Mouse (Mus musculus): ENCODE data around the gene Kat5. TPM values are rescaled to one million over a fixed set of nuclear protein-coding genes. Genes with fewer than 3 reads are reported as not detected.

Gene Kat5
- polyA plus RNA-seq, 2 experiments, result 27.4 to 115 TPM

DNA sequence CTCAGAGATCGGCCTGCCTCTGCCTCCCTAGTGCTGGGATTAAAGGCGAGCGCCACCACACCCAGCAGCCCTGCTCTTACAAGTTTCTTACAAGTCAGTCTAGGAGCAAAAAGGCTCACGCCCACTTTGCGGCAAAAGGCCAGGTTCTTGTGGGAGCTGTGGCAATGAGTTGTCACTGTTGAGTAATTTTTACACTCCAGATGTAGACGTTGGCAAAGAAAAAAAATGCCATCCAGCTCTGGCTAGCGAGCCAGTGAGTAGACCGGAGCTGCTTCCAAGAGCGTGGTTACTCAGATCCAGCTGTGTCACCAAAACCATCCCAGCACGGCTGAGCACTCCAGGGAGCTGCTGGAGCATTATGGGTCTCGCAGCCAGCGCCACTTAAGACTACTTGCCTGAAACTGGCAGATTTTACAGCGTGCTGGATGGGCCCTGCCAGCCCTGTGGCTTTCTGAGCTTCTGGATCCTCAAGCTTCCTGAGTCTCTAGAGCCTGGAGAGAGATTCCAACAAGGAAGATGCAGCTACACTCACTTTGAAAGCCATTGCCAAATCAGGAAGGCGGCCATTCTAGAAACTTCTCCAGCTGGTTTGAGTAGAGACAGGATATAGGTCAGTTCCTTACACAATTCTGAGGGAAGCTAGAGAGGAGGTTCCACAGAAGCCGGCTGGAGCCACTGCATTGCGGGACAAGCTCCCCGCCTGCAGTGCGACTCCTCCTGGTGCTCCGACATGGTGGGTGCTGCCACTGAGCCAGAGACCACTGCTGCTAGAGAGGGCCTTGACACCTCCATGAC is 37.5 kb downstream of the Kat5 start:
- DNase-seq (ENCODE audit: low spot score) (no peak), ATAC-seq (ENCODE audit: low FRiP score, low read depth) (no peak)
- H3K4me3 ChIP-seq (replicated peaks; ENCODE audit: low read length), result no peak overlapping the region
- no peak overlapping the region for H3K9ac ChIP-seq (ENCODE audit: low read depth, low read length, severe bottlenecking)
- 82% methylated on average over 19 of the region's 19 CpGs for WGBS
- no peaks in the 10 kb centered on the region for H3K9me3 ChIP-seq (ENCODE audit: control insufficient read depth, low read length)
- no peaks in the 10 kb centered on the region for H3K27me3 ChIP-seq (ENCODE audit: control insufficient read depth, insufficient read depth, low read length)
- peaks cover 9% of the 10 kb centered on the region for H3K4me1 ChIP-seq (ENCODE audit: control insufficient read depth, insufficient read depth, low read length)
- H3K4me2 ChIP-seq (replicated peaks; ENCODE audit: low read depth, low read length, severe bottlenecking), result no peak overlapping the region
- H3K36me3 ChIP-seq (ENCODE audit: control insufficient read depth, insufficient read depth, low read length), result peaks cover 10% of the 10 kb centered on the region; the same call in 1 of the 2 replicates
- no peak overlapping the region for H3K27ac ChIP-seq (replicated peaks; ENCODE audit: low read depth, low read length)
- no peak for TF ChIP-seq POLR2A (IDR thresholded peaks at IDR 0.05; ENCODE audit: borderline replicate concordance, extremely low read depth, insufficient read depth, insufficient read length)

DNA sequence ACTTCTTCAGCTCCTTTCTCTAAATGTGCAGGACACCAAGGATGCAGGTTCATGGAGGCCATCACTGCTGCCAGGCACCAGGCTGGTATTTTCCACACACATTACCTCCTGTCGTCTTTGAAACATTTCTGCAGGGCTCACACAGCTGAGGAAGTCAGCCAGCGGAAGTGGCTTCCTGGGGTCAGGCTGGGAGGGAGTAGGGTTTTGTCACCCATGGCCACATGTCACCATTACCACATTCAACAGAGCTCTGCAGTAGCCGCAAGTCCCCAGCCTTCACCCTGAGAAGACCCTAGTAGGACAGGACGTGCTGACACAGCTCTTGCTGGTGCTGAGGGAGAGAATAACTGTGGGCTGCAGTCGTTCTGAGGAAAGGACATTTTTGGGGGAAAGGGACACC is 38.2 kb downstream of the Kat5 start:
- no peak for DNase-seq (ENCODE audit: low spot score)
- TF ChIP-seq POLR2A (IDR thresholded peaks at IDR 0.05; ENCODE audit: borderline replicate concordance, extremely low read depth, insufficient read depth, insufficient read length), result no peak
- no peak overlapping the region for H3K4me3 ChIP-seq (replicated peaks; ENCODE audit: low read length)
- H3K27me3 ChIP-seq (ENCODE audit: control insufficient read depth, insufficient read depth, low read length), result no peaks in the 10 kb centered on the region
- H3K9ac ChIP-seq (ENCODE audit: low read depth, low read length, severe bottlenecking), result no peak overlapping the region
- no peaks in the 10 kb centered on the region for H3K9me3 ChIP-seq (ENCODE audit: control insufficient read depth, low read length)
- peaks cover 12% of the 10 kb centered on the region for H3K4me1 ChIP-seq (ENCODE audit: control insufficient read depth, insufficient read depth, low read length)
- WGBS, result 74% methylated on average over 5 of the region's 5 CpGs
- H3K36me3 ChIP-seq (ENCODE audit: control insufficient read depth, insufficient read depth, low read length), result peaks cover 10% of the 10 kb centered on the region; the same call in 1 of the 2 replicates
- no peak overlapping the region for H3K4me2 ChIP-seq (replicated peaks; ENCODE audit: low read depth, low read length, severe bottlenecking)
- ATAC-seq (ENCODE audit: low FRiP score, low read depth), result no peak
- H3K27ac ChIP-seq (replicated peaks; ENCODE audit: low read depth, low read length), result no peak overlapping the region

- no peak for ATAC-seq (ENCODE audit: low FRiP score, low read depth)
- DNase-seq (ENCODE audit: low spot score), result no peak
- Histone ChIP-seq H3K9ac (ENCODE audit: low read depth, low read length, severe bottlenecking) (no peak overlapping the region), H3K4me3 (replicated peaks; ENCODE audit: low read length) (no peak overlapping the region), H3K4me2 (replicated peaks; ENCODE audit: low read depth, low read length, severe bottlenecking) (no peak overlapping the region), H3K36me3 (ENCODE audit: control insufficient read depth, insufficient read depth, low read length) (peaks cover 10% of the 10 kb centered on the region; the same call in 1 of the 2 replicates), H3K27ac (replicated peaks; ENCODE audit: low read depth, low read length) (no peak overlapping the region), H3K27me3 (ENCODE audit: control insufficient read depth, insufficient read depth, low read length) (no peaks in the 10 kb centered on the region), H3K9me3 (ENCODE audit: control insufficient read depth, low read length) (no peaks in the 10 kb centered on the region), H3K4me1 (ENCODE audit: control insufficient read depth, insufficient read depth, low read length) (peaks cover 12% of the 10 kb centered on the region)
- TF ChIP-seq POLR2A (IDR thresholded peaks at IDR 0.05; ENCODE audit: borderline replicate concordance, extremely low read depth, insufficient read depth, insufficient read length), result no peak
- WGBS, result 89% methylated on average over 32 of the region's 32 CpGs
Measured at GRCm38 (mm10) chr19:5570353-5571246, 39.4 kb downstream of the Kat5 start.

DNA sequence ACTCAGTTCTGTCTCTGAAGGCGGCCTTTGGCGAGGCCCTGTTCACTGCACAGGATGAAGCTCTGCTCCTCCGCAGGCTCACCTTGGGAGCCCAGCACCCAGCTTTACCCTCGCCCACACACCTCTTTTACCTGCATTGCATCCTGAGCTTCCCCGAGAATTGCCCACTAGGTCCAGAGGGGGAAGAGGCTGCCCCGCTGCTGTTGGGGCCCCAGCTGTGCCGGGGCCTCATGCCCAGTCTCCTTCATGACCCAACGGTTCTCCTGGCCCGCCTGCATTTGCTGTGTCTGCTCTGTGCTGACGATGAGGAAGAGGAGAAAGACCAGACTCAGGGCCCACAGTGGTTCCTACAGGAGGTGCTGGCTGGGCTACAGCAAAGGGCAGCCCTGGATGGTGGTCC is 40.5 kb downstream of the Kat5 start:
- Histone ChIP-seq H3K27me3 (ENCODE audit: control insufficient read depth, insufficient read depth, low read length) (no peaks in the 10 kb centered on the region), H3K9me3 (ENCODE audit: control insufficient read depth, low read length) (no peaks in the 10 kb centered on the region), H3K4me1 (ENCODE audit: control insufficient read depth, insufficient read depth, low read length) (peaks cover 12% of the 10 kb centered on the region), H3K27ac (replicated peaks; ENCODE audit: low read depth, low read length) (no peak overlapping the region), H3K4me2 (replicated peaks; ENCODE audit: low read depth, low read length, severe bottlenecking) (no peak overlapping the region), H3K4me3 (replicated peaks; ENCODE audit: low read length) (no peak overlapping the region), H3K36me3 (ENCODE audit: control insufficient read depth, insufficient read depth, low read length) (peaks cover 10% of the 10 kb centered on the region; the same call in 1 of the 2 replicates), H3K9ac (ENCODE audit: low read depth, low read length, severe bottlenecking) (no peak overlapping the region)
- ATAC-seq (ENCODE audit: low FRiP score, low read depth) (no peak), DNase-seq (ENCODE audit: low spot score) (no peak)
- no peak for TF ChIP-seq POLR2A (IDR thresholded peaks at IDR 0.05; ENCODE audit: borderline replicate concordance, extremely low read depth, insufficient read depth, insufficient read length)
- 89% methylated on average over 10 of the region's 10 CpGs for WGBS

DNA sequence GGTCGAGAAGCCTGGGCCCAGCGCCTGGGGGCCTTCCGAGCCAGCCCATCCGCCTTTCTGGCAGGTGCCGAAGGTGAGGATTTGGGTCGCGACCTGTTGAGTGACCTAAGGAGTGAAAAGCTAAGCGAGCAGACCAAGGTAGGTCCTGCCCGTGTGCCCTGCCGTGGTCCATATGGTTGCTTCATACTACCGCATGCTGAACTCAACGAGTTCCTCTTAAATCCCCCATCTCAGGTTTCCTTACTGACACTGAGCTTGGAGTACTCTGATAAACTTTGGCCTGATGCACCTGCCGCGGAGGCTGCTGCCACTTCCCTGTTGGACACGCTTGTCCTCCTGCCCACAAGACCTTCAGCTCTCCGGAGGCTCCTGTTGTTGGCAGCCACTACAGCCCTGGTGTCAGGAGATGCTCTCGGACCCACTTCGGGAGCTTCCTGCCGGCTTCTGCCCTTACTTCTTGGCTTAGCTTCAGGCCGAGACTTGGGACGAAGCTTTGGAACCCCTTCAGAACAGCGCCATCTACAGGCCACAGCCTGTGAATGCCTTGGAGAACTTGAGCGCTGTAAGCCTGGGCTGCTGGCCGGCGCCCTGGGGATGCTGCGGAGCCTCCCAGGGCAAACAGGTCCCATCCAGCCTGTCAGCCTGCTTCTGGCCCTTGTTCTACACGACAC is 41.4 kb downstream of the Kat5 start:
- Histone ChIP-seq H3K4me3 (replicated peaks; ENCODE audit: low read length) (peak overlapping the region; percentile 75), H3K9me3 (ENCODE audit: control insufficient read depth, low read length) (no peaks in the 10 kb centered on the region), H3K27ac (replicated peaks; ENCODE audit: low read depth, low read length) (no peak overlapping the region), H3K36me3 (ENCODE audit: control insufficient read depth, insufficient read depth, low read length) (peaks cover 10% of the 10 kb centered on the region; the same call in 1 of the 2 replicates), H3K27me3 (ENCODE audit: control insufficient read depth, insufficient read depth, low read length) (no peaks in the 10 kb centered on the region), H3K9ac (ENCODE audit: low read depth, low read length, severe bottlenecking) (peak overlapping the region; percentile 66), H3K4me1 (ENCODE audit: control insufficient read depth, insufficient read depth, low read length) (peaks cover 12% of the 10 kb centered on the region), H3K4me2 (replicated peaks; ENCODE audit: low read depth, low read length, severe bottlenecking) (peak overlapping the region; percentile 96)
- ATAC-seq (ENCODE audit: low FRiP score, low read depth), result no peak
- DNase-seq (ENCODE audit: low spot score), result peak; percentile 83
- no peak for TF ChIP-seq POLR2A (IDR thresholded peaks at IDR 0.05; ENCODE audit: borderline replicate concordance, extremely low read depth, insufficient read depth, insufficient read length)
- 8% methylated on average over 26 of the region's 27 CpGs for WGBS

Data from limb, embryonic 14.5 days (tissue).